Mouse (Mus musculus): ENCODE measurements around the gene Rexo5.

DNA sequence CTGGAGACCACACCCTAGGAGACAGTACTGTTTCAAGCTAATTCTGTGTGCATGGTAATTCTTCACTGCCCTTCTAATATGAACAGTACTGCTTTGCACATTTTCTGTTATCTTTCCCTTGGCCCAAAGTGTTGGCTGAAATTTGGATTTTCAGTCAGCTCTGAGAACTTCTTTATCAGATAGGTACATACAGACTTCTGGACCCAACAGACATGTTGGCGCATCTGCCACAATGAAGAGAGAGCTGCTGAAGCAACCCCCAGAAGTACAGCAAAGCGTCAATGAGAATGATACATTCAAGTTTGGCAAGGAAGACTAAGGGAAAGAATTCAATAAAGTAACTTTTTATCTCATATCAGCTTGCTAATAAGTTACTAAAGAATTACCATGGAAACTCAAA lies 60.6 kb downstream of the Rexo5 start:
- TF ChIP-seq MYOG (IDR thresholded peaks at IDR 0.05; ENCODE audit: control insufficient read depth in 1 of 3, insufficient read depth in 1 of 3, insufficient read length in 2 of 3, low read depth in 2 of 3) (no peak), REST (IDR thresholded peaks at IDR 0.05; ENCODE audit: insufficient read depth, insufficient read length) (no peak), POLR2A (IDR thresholded peaks at IDR 0.05; ENCODE audit: insufficient read length, low read depth) (no peak), USF1 (IDR thresholded peaks at IDR 0.05; ENCODE audit: low read depth) (no peak), E2F4 (IDR thresholded peaks at IDR 0.05; ENCODE audit: insufficient read depth) (no peak)

Data from myocyte (in vitro differentiated cells).